Mouse (Mus musculus): ENCODE results near the gene Fam214a. TPM values are rescaled to one million over a fixed set of nuclear protein-coding genes. Genes with fewer than 3 reads are reported as not detected.
A peak's percentile ranks its signal among the peaks of the same experiment; 100 is the strongest.

The Fam214a gene
- polyA plus RNA-seq, 1 experiment from 2014 or later = 8.9 TPM

DNA sequence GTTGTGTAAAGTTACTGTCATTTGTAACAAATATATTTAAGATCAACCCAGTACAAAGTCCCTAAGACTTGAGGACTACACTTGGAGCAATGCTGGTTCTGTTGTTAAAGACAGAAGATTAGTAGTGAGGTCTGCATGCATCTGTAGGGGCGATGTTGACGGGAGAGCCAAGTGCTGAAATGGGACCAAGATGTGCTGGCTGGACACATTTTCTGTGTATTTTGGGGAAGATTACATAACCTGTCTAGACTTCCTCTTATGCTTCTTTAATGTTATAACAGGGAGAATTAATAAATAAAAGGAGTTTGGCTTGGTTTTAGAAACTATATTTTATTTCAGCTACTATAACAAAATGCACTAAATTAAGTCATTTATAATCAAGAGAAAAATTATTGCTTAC lies 37.3 kb downstream of the Fam214a start:
- no peak for DNase-seq
- no peak for ATAC-seq (ENCODE audit: insufficient read depth)
- Histone ChIP-seq H3K9me3 (ENCODE audit: low read depth, low read length) (no peaks in the 10 kb centered on the region), H3K4me3 (ENCODE audit: low read depth, low read length) (no peak overlapping the region), H3K27me3 (ENCODE audit: insufficient read depth, low read length) (no peaks in the 10 kb centered on the region), H3K36me3 (ENCODE audit: insufficient read depth) (no peaks in the 10 kb centered on the region), H3K27ac (ENCODE audit: low read depth) (no peak overlapping the region), H3K9ac (no peak overlapping the region), H3K4me1 (ENCODE audit: insufficient read depth) (no peaks in the 10 kb centered on the region), H3K4me2 (no peak overlapping the region)
- 77% methylated on average over 2 of the region's 2 CpGs for WGBS
- no peak for TF ChIP-seq CTCF (IDR thresholded peaks at IDR 0.05; ENCODE audit: low read depth)

DNA sequence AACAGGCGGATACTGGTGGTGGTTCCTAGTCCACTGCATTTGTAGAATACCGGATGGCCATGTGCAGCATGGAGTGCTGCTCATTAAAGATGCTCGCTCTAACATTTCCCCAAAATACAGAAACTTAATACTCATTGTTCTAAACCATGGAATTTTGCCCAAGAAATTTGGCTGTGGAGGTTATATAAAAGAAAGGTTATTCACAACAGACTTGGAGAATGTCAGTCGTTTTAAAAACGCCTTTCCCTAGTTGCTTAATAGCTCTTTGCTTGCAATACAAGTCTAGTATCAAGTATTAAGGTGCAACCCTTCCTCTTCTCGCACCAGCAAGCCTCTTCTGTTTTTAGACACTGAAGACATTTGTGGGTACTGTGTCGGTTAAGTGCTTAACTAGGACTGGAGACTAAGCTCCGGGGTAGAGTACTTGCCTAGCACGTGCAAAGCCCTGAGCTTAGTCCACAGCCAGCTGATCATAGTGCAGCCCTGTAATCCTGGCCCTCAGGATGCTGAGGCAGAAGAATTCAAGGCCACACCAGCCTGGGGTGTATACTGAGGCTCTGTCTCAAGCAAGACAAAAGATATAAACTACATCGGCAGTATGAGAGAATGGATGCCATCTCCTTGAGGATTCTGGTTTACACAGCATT lies 42.0 kb downstream of the Fam214a start:
- H3K4me3 ChIP-seq (ENCODE audit: low read depth, low read length) = no peak overlapping the region
- no peak overlapping the region for H3K27ac ChIP-seq (ENCODE audit: low read depth)
- TF ChIP-seq CTCF (IDR thresholded peaks at IDR 0.05; ENCODE audit: low read depth) = no peak
- 76% methylated on average over 10 of the region's 10 CpGs for WGBS
- no peak overlapping the region for H3K9ac ChIP-seq
- no peak for ATAC-seq (ENCODE audit: insufficient read depth)
- no peak for DNase-seq
- H3K36me3 ChIP-seq (ENCODE audit: insufficient read depth) = no peaks in the 10 kb centered on the region
- H3K4me2 ChIP-seq = no peak overlapping the region
- H3K9me3 ChIP-seq (ENCODE audit: low read depth, low read length) = no peaks in the 10 kb centered on the region
- no peaks in the 10 kb centered on the region for H3K27me3 ChIP-seq (ENCODE audit: insufficient read depth, low read length)
- no peaks in the 10 kb centered on the region for H3K4me1 ChIP-seq (ENCODE audit: insufficient read depth)

- Histone ChIP-seq H3K4me1 (ENCODE audit: insufficient read depth) (no peaks in the 10 kb centered on the region), H3K36me3 (ENCODE audit: insufficient read depth) (no peaks in the 10 kb centered on the region)
These were observed 43.7 kb downstream of the Fam214a start for GRCm38 (mm10) chr9:74996349-74996748.

DNA sequence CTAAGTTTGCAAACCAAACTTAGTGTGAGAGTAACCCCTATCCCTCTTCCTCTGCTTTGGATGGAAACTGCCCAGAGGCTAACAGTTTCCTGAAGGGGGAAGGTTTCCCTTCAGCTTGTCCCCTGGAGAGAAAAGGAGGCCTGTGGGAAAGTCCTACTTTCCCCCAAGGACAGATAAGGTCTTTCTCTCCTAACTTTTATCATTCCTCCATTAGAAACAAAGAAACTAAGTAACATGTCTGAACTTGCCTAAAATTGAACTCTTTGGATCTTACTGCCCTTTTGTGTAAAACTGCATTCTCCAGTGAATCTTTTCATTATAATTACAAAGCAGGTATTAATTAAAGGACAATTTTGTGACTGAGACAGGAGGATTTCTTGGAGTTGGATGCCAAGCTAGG lies 45.3 kb downstream of the Fam214a start:
- Histone ChIP-seq H3K9me3 (ENCODE audit: low read depth, low read length) (no peaks in the 10 kb centered on the region), H3K36me3 (ENCODE audit: insufficient read depth) (no peaks in the 10 kb centered on the region), H3K4me1 (ENCODE audit: insufficient read depth) (peaks cover 7% of the 10 kb centered on the region; the same call in 1 of the 2 replicates), H3K9ac (no peak overlapping the region), H3K27ac (ENCODE audit: low read depth) (no peak overlapping the region), H3K27me3 (ENCODE audit: insufficient read depth, low read length) (no peaks in the 10 kb centered on the region), H3K4me3 (ENCODE audit: low read depth, low read length) (no peak overlapping the region), H3K4me2 (no peak overlapping the region)
- DNase-seq (no peak), ATAC-seq (ENCODE audit: insufficient read depth) (no peak)
- no peak for TF ChIP-seq CTCF (IDR thresholded peaks at IDR 0.05; ENCODE audit: low read depth)

More at GRCm38 (mm10) chr9:74996349-74996748, 43.7 kb downstream of the Fam214a start:
- no peak for TF ChIP-seq CTCF (IDR thresholded peaks at IDR 0.05; ENCODE audit: low read depth)
- no peak for ATAC-seq (ENCODE audit: insufficient read depth)
- DNase-seq = no peak
- H3K9ac ChIP-seq = no peak overlapping the region
- 55% methylated on average over 2 of the region's 2 CpGs for WGBS
- H3K27ac ChIP-seq (ENCODE audit: low read depth) = no peak overlapping the region
- H3K4me2 ChIP-seq = no peak overlapping the region
- H3K9me3 ChIP-seq (ENCODE audit: low read depth, low read length) = no peaks in the 10 kb centered on the region
- no peak overlapping the region for H3K4me3 ChIP-seq (ENCODE audit: low read depth, low read length)
- H3K27me3 ChIP-seq (ENCODE audit: insufficient read depth, low read length) = no peaks in the 10 kb centered on the region

- Histone ChIP-seq H3K9me3 (ENCODE audit: low read depth, low read length) (no peaks in the 10 kb centered on the region), H3K4me3 (ENCODE audit: low read depth, low read length) (no peak overlapping the region), H3K36me3 (ENCODE audit: insufficient read depth) (no peaks in the 10 kb centered on the region), H3K4me1 (ENCODE audit: insufficient read depth) (peaks cover 7% of the 10 kb centered on the region; the same call in 1 of the 2 replicates), H3K27ac (ENCODE audit: low read depth) (no peak overlapping the region), H3K27me3 (ENCODE audit: insufficient read depth, low read length) (no peaks in the 10 kb centered on the region), H3K9ac (no peak overlapping the region; the same call in 1 of the 2 replicates), H3K4me2 (no peak overlapping the region)
- ATAC-seq (ENCODE audit: insufficient read depth) = peak; percentile 28; the same call in 1 of the 2 replicates
- no peak for DNase-seq
- WGBS = 72% methylated on average over 6 of the region's 6 CpGs
- no peak for TF ChIP-seq CTCF (IDR thresholded peaks at IDR 0.05; ENCODE audit: low read depth)
These were observed 48.3 kb downstream of the Fam214a start for GRCm38 (mm10) chr9:75001006-75001405.

GRCm38 (mm10) chr9:75001611-75002204 lies 49.0 kb downstream of the Fam214a start:
- WGBS = 25% methylated on average over 5 of the region's 5 CpGs
- Histone ChIP-seq H3K27ac (ENCODE audit: low read depth) (0 out of 2 replicates have a peak overlapping the region, but pooled peaks have one; percentile 54), H3K9ac (no peak overlapping the region; the same call in 1 of the 2 replicates), H3K4me1 (ENCODE audit: insufficient read depth) (peaks cover 7% of the 10 kb centered on the region; the same call in 1 of the 2 replicates), H3K9me3 (ENCODE audit: low read depth, low read length) (no peaks in the 10 kb centered on the region), H3K4me3 (ENCODE audit: low read depth, low read length) (no peak overlapping the region), H3K36me3 (ENCODE audit: insufficient read depth) (no peaks in the 10 kb centered on the region), H3K27me3 (ENCODE audit: insufficient read depth, low read length) (no peaks in the 10 kb centered on the region), H3K4me2 (no peak overlapping the region)
- peak; percentile 91 for ATAC-seq (ENCODE audit: insufficient read depth)
- TF ChIP-seq CTCF (IDR thresholded peaks at IDR 0.05; ENCODE audit: low read depth) = no peak
- DNase-seq = peak; percentile 85

DNA sequence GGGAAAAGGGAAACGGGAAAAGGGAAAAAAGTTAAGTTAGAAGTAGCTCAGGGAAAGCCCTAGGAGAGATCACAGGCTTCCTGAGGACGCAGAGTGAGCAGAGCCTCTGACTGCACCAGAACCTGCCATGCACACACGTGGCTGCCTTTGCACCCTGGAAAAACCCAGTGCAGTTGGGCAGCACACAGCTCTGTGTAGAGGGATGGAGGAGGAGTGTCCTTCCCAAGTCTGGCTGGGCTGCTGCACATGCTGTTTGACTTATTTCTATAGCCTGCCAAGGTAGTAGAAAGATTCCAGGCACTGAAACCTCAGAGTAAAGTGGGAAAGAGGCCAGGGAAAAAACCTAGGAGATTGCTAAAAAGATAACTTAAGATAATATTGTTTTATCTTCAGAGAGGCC lies 49.6 kb downstream of the Fam214a start:
- no peak for ATAC-seq (ENCODE audit: insufficient read depth)

More for the DNA sequence above, 49.6 kb downstream of the Fam214a start:
- H3K9me3 ChIP-seq (ENCODE audit: low read depth, low read length) = no peaks in the 10 kb centered on the region
- DNase-seq = no peak
- H3K4me1 ChIP-seq (ENCODE audit: insufficient read depth) = peaks cover 7% of the 10 kb centered on the region; the same call in 1 of the 2 replicates
- no peak overlapping the region for H3K4me3 ChIP-seq (ENCODE audit: low read depth, low read length)
- no peaks in the 10 kb centered on the region for H3K36me3 ChIP-seq (ENCODE audit: insufficient read depth)
- WGBS = 58% methylated on average over 3 of the region's 3 CpGs
- TF ChIP-seq CTCF (IDR thresholded peaks at IDR 0.05; ENCODE audit: low read depth) = no peak
- no peak overlapping the region; the same call in 1 of the 2 replicates for H3K9ac ChIP-seq
- no peaks in the 10 kb centered on the region for H3K27me3 ChIP-seq (ENCODE audit: insufficient read depth, low read length)
- H3K27ac ChIP-seq (ENCODE audit: low read depth) = peak overlapping the region; percentile 18; the same call in 1 of the 2 replicates
- no peak overlapping the region for H3K4me2 ChIP-seq

Measured in lung, embryonic 14.5 days (tissue).